Mouse (Mus musculus) ES-E14 (cell line): ENCODE data around the gene Tbc1d10a. TPM values are rescaled to one million over a fixed set of nuclear protein-coding genes. Genes with fewer than 3 reads are reported as not detected.

Experiments used
- DNase-seq: peaks from one replicate; pipeline ENCODE4 v3.0.0-alpha.2; 2013; ENCODE audit warnings: low read depth, low spot score
- H3K27ac ChIP-seq: 2 replicates; pipeline ENCODE4 v1.5.1; 2012; ENCODE audit warnings: low read depth, mild to moderate bottlenecking, low read length, moderate library complexity, mixed read lengths; ENCODE audit not compliant: poor library complexity, insufficient read depth, severe bottlenecking
- H3K36me3 ChIP-seq: 2 replicates; pipeline ENCODE4 v1.6.1; 2012; ENCODE audit warnings: mild to moderate bottlenecking, low read length, moderate library complexity, mixed read lengths; ENCODE audit not compliant: control insufficient read depth, poor library complexity, insufficient read depth, severe bottlenecking
- H3K4me1 ChIP-seq, 2 experiments: fragments of 150-350 bp in 1 of 2; sonication (generic) in 1 of 2; 2 replicates each; pipeline ENCODE4 v1.6.1; 2012; ENCODE audit warnings: low read length in 2 of 2, mild to moderate bottlenecking in 1 of 2, mixed read lengths in 1 of 2; ENCODE audit not compliant: control insufficient read depth in 2 of 2, insufficient read depth in 2 of 2, poor library complexity in 1 of 2
- H3K4me3 ChIP-seq, 2 experiments: fragments of 150-350 bp in 1 of 2; sonication (generic) in 1 of 2; 2 replicates each; pipeline ENCODE4 v1.5.1; 2012; ENCODE audit warnings: low read length in 2 of 2, low read depth in 1 of 2, mild to moderate bottlenecking in 1 of 2, mixed read lengths in 1 of 2; ENCODE audit not compliant: insufficient read depth in 1 of 2, poor library complexity in 1 of 2, severe bottlenecking in 1 of 2
- H3K9ac ChIP-seq: 2 replicates; pipeline ENCODE4 v1.6.1; 2012; ENCODE audit warnings: low read depth, mild to moderate bottlenecking, low read length, mixed read lengths; ENCODE audit not compliant: poor library complexity, insufficient read depth, severe bottlenecking
- H3K9me3 ChIP-seq: fragments of 150-350 bp; sonication (generic); 2 replicates; pipeline ENCODE4 v1.6.1; 2012; ENCODE audit warnings: low read depth, mild to moderate bottlenecking, low read length; ENCODE audit not compliant: control insufficient read depth, insufficient read depth
- CHD2 ChIP-seq: IDR thresholded peaks from 2 replicates; pipeline ENCODE4 v1.6.1; 2014; ENCODE audit warnings: mild to moderate bottlenecking, low read depth, low read length, inconsistent platforms
- HCFC1 ChIP-seq: IDR thresholded peaks from 2 replicates; pipeline ENCODE4 v1.6.1; 2012; ENCODE audit warnings: low read length, inconsistent platforms, borderline replicate concordance; ENCODE audit not compliant: insufficient read depth
- MAFK ChIP-seq: IDR thresholded peaks from 2 replicates; pipeline ENCODE4 v1.6.1; 2014; ENCODE audit warnings: mild to moderate bottlenecking, low read depth, low read length, inconsistent platforms; ENCODE audit not compliant: insufficient read depth
- ZC3H11A ChIP-seq: IDR thresholded peaks from 2 replicates; pipeline ENCODE4 v1.6.1; 2012; ENCODE audit warnings: low read depth, mild to moderate bottlenecking, inconsistent platforms, low read length, borderline replicate concordance
- ZNF384 ChIP-seq: IDR thresholded peaks from 2 replicates; pipeline ENCODE4 v1.6.1; 2012; ENCODE audit warnings: low read depth, low read length, inconsistent platforms
- in situ Hi-C, 2 experiments: fragments of 600-800 bp; cut with MboI; formaldehyde crosslinking; loops; one replicate each; pipeline ENCODE4 v1.15.1; 2025; ENCODE audit warnings: low sequenced_read_pairs in 2 of 2, inconsistent platforms in 1 of 2; ENCODE audit not compliant: unreplicated experiment in 2 of 2
- total RNA-seq: library from RNA; depleted of rRNA; stranded (reverse); fragments of 300-350 nt; gene quantifications from 2 replicates; pipeline ENCODE4 v1.2.3, GENCODE M21; 2012

Gene Tbc1d10a
- total RNA-seq, 1 experiment: 40.9 TPM

- in situ Hi-C loops: no loop called here
These were observed 26.5 kb upstream of the Tbc1d10a start, which contains the start of the genes Ccdc157 and Sf3a1 for GRCm38 (mm10) chr11:4159808-4160708. TSS of gene Ccdc157 (minus strand) at chr11:4160293. TSS of gene Sf3a1 (plus strand) at chr11:4160350.

GRCm38 (mm10) chr11:4160758-4161480, 25.7 kb upstream of the Tbc1d10a start:
- H3K9me3 ChIP-seq: no peaks in the 10 kb centered on the region
- H3K27ac ChIP-seq: no peak overlapping the region
- peak overlapping the region; percentile 85 to 94 for H3K4me3 ChIP-seq
- in situ Hi-C loops: no loop called here
- H3K9ac ChIP-seq: peak overlapping the region; percentile 97
- peaks cover 36% of the 10 kb centered on the region for H3K36me3 ChIP-seq
- DNase-seq: no peak
- H3K4me1 ChIP-seq: peaks cover 0 to 2% of the 10 kb centered on the region in 2 experiments; a peak in 1 of 4 replicates
- TF ChIP-seq ZC3H11A (no peak), ZNF384 (no peak), MAFK (no peak), CHD2 (no peak), HCFC1 (no peak)

More at GRCm38 (mm10) chr11:4159808-4160708, 26.5 kb upstream of the Tbc1d10a start, which contains the start of the genes Ccdc157 and Sf3a1:
- Histone ChIP-seq H3K4me1 (peaks cover 0 to 2% of the 10 kb centered on the region in 2 experiments; a peak in 1 of 4 replicates), H3K4me3 (peak within 1 kb of the TSS; percentile 85 to 94), H3K9me3 (no peaks in the 10 kb centered on the region), H3K36me3 (peaks cover 29% of the 10 kb centered on the region), H3K27ac (peak within 1 kb of the TSS; percentile 67; the same call in 1 of the 2 replicates), H3K9ac (peak within 1 kb of the TSS; percentile 97)
- peak; percentile 87 for DNase-seq
- TF ChIP-seq ZC3H11A (no peak), HCFC1 (peak; percentile 75), ZNF384 (no peak)

- no peak for DNase-seq
- no peak overlapping the region for H3K27ac ChIP-seq
- in situ Hi-C loops: no loop called here
- no peaks in the 10 kb centered on the region for H3K9me3 ChIP-seq
- TF ChIP-seq MAFK (no peak), CHD2 (no peak), ZC3H11A (no peak), ZNF384 (no peak), HCFC1 (no peak)
- peaks cover 0 to 2% of the 10 kb centered on the region in 2 experiments; a peak in 1 of 4 replicates for H3K4me1 ChIP-seq
- H3K4me3 ChIP-seq: no peak overlapping the region
- H3K36me3 ChIP-seq: peaks cover 62% of the 10 kb centered on the region
- no peak overlapping the region for H3K9ac ChIP-seq
These were observed 21.9 kb upstream of the Tbc1d10a start for GRCm38 (mm10) chr11:4164701-4165100.

- H3K4me3 ChIP-seq: no peak overlapping the region
- in situ Hi-C loops: no loop called here
- H3K27ac ChIP-seq: no peak overlapping the region
- H3K36me3 ChIP-seq: peaks cover 71% of the 10 kb centered on the region
- no peaks in the 10 kb centered on the region for H3K9me3 ChIP-seq
- no peaks in the 10 kb centered on the region for H3K4me1 ChIP-seq
- DNase-seq: no peak
- TF ChIP-seq ZNF384 (no peak), MAFK (no peak), HCFC1 (no peak), ZC3H11A (no peak), CHD2 (no peak)
- H3K9ac ChIP-seq: no peak overlapping the region
These were observed 20.0 kb upstream of the Tbc1d10a start for GRCm38 (mm10) chr11:4166467-4167090.
